Mouse (Mus musculus) layer of hippocampus, adult 8-10 months (tissue): ENCODE measurements around the gene Gmds. TPM values are rescaled to one million over a fixed set of nuclear protein-coding genes. Genes with fewer than 3 reads are reported as not detected.

Source experiments
- DNase-seq, 2 experiments: peaks; one replicate each; pipeline ENCODE4 v3.0.0; 2022; ENCODE audit warnings: low spot score in 2 of 2
- total RNA-seq, 4 experiments: library from RNA; stranded (reverse); gene quantifications; 2 replicates each; pipeline ENCODE4 v1.2.4; 2022

Gene Gmds
- total RNA-seq, 4 experiments from 2014 or later = 13.5 to 14.6 (median 14.4) TPM

GRCm38 (mm10) chr13:31797346-31797745 lies 541.2 kb downstream of the Gmds start:
- no peak for DNase-seq

- DNase-seq = no peak
These were observed 545.4 kb downstream of the Gmds start for GRCm38 (mm10) chr13:31793163-31793562.

- DNase-seq = no peak
These were observed 545.9 kb downstream of the Gmds start for GRCm38 (mm10) chr13:31792480-31793132.

GRCm38 (mm10) chr13:31784757-31785156 lies 553.8 kb downstream of the Gmds start:
- no peak for DNase-seq

GRCm38 (mm10) chr13:31782063-31782462 lies 556.5 kb downstream of the Gmds start:
- no peak for DNase-seq

GRCm38 (mm10) chr13:31780299-31780698 lies 558.2 kb downstream of the Gmds start:
- no peak for DNase-seq

- no peak for DNase-seq
These were observed 559.1 kb downstream of the Gmds start for GRCm38 (mm10) chr13:31779281-31779981.

- DNase-seq = no peak
These were observed 562.8 kb downstream of the Gmds start for GRCm38 (mm10) chr13:31775762-31776161.

- no peak for DNase-seq
These were observed 565.7 kb downstream of the Gmds start for GRCm38 (mm10) chr13:31772882-31773281.
